Mouse (Mus musculus): ENCODE results near the gene Gm45837.

DNA sequence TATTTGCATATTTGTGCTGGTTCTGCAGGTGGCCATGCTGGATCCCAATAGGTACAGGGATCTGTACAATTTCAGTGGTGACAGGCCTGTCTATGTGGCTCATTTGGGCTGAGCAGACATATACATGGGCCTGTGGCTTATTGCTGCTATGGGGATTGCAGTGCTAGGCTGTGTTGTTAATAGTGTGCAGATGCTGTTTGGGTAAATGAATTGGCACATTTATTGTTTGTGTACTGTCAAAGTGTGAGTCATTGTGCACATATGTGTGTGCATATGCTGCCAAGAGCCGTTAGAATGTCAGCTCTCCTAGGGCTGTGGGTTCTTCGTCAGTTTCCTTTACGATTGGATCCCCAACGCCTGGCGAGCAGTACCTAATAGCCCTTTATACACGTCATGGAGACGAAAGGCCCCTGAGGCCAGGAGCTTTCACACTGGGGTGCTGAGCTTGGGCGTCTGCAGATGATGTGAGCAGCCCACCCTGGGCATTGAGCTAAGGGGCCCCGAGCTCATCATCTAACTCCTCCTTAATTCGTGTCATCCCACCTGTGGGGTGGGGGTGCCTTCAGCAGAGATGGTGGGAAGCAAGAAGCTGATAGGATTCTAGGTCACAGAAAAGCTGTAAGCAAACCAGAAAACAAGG lies 33.9 kb upstream of the Gm45837 start:
- TF ChIP-seq CTCF (IDR thresholded peaks at IDR 0.05 in 2 of 3, conservative IDR thresholded peaks at IDR 0.05 in 1 of 3; ENCODE audit: control insufficient read depth in 1 of 3, insufficient read depth in 1 of 3, low read depth in 2 of 3, low read length in 3 of 3, poor library complexity in 1 of 3, severe bottlenecking in 1 of 3) (no peak), E2F4 (IDR thresholded peaks at IDR 0.05; ENCODE audit: borderline replicate concordance, low read depth, low read length) (no peak), NRF1 (IDR thresholded peaks at IDR 0.05; ENCODE audit: insufficient read depth, low read depth, low read length, poor library complexity, severe bottlenecking) (no peak), EP300 (IDR thresholded peaks at IDR 0.05; ENCODE audit: low read depth in 1 of 2, low read length in 2 of 2) (no peak), POLR2AphosphoS2 (IDR thresholded peaks at IDR 0.05; ENCODE audit: low read length) (no peak), POLR2A (IDR thresholded peaks at IDR 0.05; ENCODE audit: control insufficient read depth in 1 of 2, insufficient read depth in 1 of 2, low read depth in 1 of 2, low read length in 2 of 2, poor library complexity in 1 of 2) (no peak), SIN3A (IDR thresholded peaks at IDR 0.05; ENCODE audit: low read length) (no peak)

All from MEL (cell line).